Mouse (Mus musculus): ENCODE measurements around the gene Siva1. TPM values are rescaled to one million over a fixed set of nuclear protein-coding genes. Genes with fewer than 3 reads are reported as not detected.
A peak's percentile ranks its signal among the peaks of the same experiment; 100 is the strongest.

Siva1 gene
- polyA plus RNA-seq, 1 experiment from 2014 or later = 89.5 TPM

- Histone ChIP-seq H3K9me3 (replicated peaks; ENCODE audit: control insufficient read depth, low read length) (no peaks in the 10 kb centered on the region), H3K4me1 (ENCODE audit: control insufficient read depth, low read depth, low read length) (peaks cover 30% of the 10 kb centered on the region), H3K27ac (ENCODE audit: low read length) (no peak overlapping the region), H3K4me2 (ENCODE audit: low read depth, low read length) (no peak overlapping the region), H3K27me3 (ENCODE audit: control insufficient read depth, insufficient read depth, low read depth, low read length) (peaks cover 46% of the 10 kb centered on the region), H3K4me3 (ENCODE audit: low read depth, low read length) (no peak overlapping the region), H3K36me3 (ENCODE audit: control insufficient read depth, insufficient read depth) (no peaks in the 10 kb centered on the region), H3K9ac (ENCODE audit: low read depth, low read length) (no peak overlapping the region)
- ATAC-seq (ENCODE audit: low read depth) = no peak
- WGBS (ENCODE audit: insufficient replicate concordance) = 48% methylated on average over 5 of the region's 5 CpGs
Observed at GRCm38 (mm10) chr12:112677076-112677475, 32.6 kb downstream of the Siva1 start.

- H3K4me3 ChIP-seq (ENCODE audit: low read depth, low read length) = peak overlapping the region; percentile 68
- no peak overlapping the region for H3K27ac ChIP-seq (ENCODE audit: low read length)
- ATAC-seq (ENCODE audit: low read depth) = no peak
- H3K9ac ChIP-seq (ENCODE audit: low read depth, low read length) = peak overlapping the region; percentile 54
- H3K4me1 ChIP-seq (ENCODE audit: control insufficient read depth, low read depth, low read length) = peaks cover 20% of the 10 kb centered on the region
- peak overlapping the region; percentile 86 for H3K4me2 ChIP-seq (ENCODE audit: low read depth, low read length)
- no peaks in the 10 kb centered on the region for H3K36me3 ChIP-seq (ENCODE audit: control insufficient read depth, insufficient read depth)
- H3K9me3 ChIP-seq (replicated peaks; ENCODE audit: control insufficient read depth, low read length) = no peaks in the 10 kb centered on the region
- peaks cover 46% of the 10 kb centered on the region for H3K27me3 ChIP-seq (ENCODE audit: control insufficient read depth, insufficient read depth, low read depth, low read length)
- WGBS (ENCODE audit: insufficient replicate concordance) = 27% methylated on average over 19 of the region's 19 CpGs
Observed at GRCm38 (mm10) chr12:112677943-112678554, 33.6 kb downstream of the Siva1 start.

- no peaks in the 10 kb centered on the region for H3K36me3 ChIP-seq (ENCODE audit: control insufficient read depth, insufficient read depth)
- H3K9me3 ChIP-seq (replicated peaks; ENCODE audit: control insufficient read depth, low read length) = no peaks in the 10 kb centered on the region
- H3K27ac ChIP-seq (ENCODE audit: low read length) = no peak within 1 kb of the TSS
- ATAC-seq (ENCODE audit: low read depth) = peak; percentile 19; the same call in 1 of the 2 replicates
- WGBS (ENCODE audit: insufficient replicate concordance) = under 1% methylated on average over 59 of the region's 60 CpGs
- peak within 1 kb of the TSS; percentile 68 for H3K4me3 ChIP-seq (ENCODE audit: low read depth, low read length)
- H3K27me3 ChIP-seq (ENCODE audit: control insufficient read depth, insufficient read depth, low read depth, low read length) = peaks cover 46% of the 10 kb centered on the region
- peaks cover 15% of the 10 kb centered on the region for H3K4me1 ChIP-seq (ENCODE audit: control insufficient read depth, low read depth, low read length)
- peak within 1 kb of the TSS; percentile 86 for H3K4me2 ChIP-seq (ENCODE audit: low read depth, low read length)
- H3K9ac ChIP-seq (ENCODE audit: low read depth, low read length) = peak within 1 kb of the TSS; percentile 54
Observed at GRCm38 (mm10) chr12:112678555-112679026, 34.1 kb downstream of the Siva1 start, which contains the start of gene Zbtb42. Gene Zbtb42, plus strand, starts transcription at chr12:112678828.

- H3K9ac ChIP-seq (ENCODE audit: low read depth, low read length) = peak overlapping the region; percentile 54
- no peak overlapping the region for H3K27ac ChIP-seq (ENCODE audit: low read length)
- H3K9me3 ChIP-seq (replicated peaks; ENCODE audit: control insufficient read depth, low read length) = no peaks in the 10 kb centered on the region
- peak overlapping the region; percentile 86 for H3K4me2 ChIP-seq (ENCODE audit: low read depth, low read length)
- H3K4me1 ChIP-seq (ENCODE audit: control insufficient read depth, low read depth, low read length) = peaks cover 12% of the 10 kb centered on the region
- no peaks in the 10 kb centered on the region for H3K36me3 ChIP-seq (ENCODE audit: control insufficient read depth, insufficient read depth)
- H3K4me3 ChIP-seq (ENCODE audit: low read depth, low read length) = peak overlapping the region; percentile 68
- 5% methylated on average over 69 of the region's 87 CpGs for whole genome bisulfite sequencing (ENCODE audit: insufficient replicate concordance)
- peak; percentile 9; the same call in 1 of the 2 replicates for ATAC-seq (ENCODE audit: low read depth)
- peaks cover 46% of the 10 kb centered on the region for H3K27me3 ChIP-seq (ENCODE audit: control insufficient read depth, insufficient read depth, low read depth, low read length)
Observed at GRCm38 (mm10) chr12:112679027-112679996, 34.8 kb downstream of the Siva1 start.

GRCm38 (mm10) chr12:112683351-112683750, 38.9 kb downstream of the Siva1 start:
- no peak overlapping the region for H3K4me2 ChIP-seq (ENCODE audit: low read depth, low read length)
- H3K9me3 ChIP-seq (replicated peaks; ENCODE audit: control insufficient read depth, low read length) = no peaks in the 10 kb centered on the region
- peaks cover 34% of the 10 kb centered on the region for H3K27me3 ChIP-seq (ENCODE audit: control insufficient read depth, insufficient read depth, low read depth, low read length)
- H3K36me3 ChIP-seq (ENCODE audit: control insufficient read depth, insufficient read depth) = no peaks in the 10 kb centered on the region
- WGBS (ENCODE audit: insufficient replicate concordance) = 63% methylated on average over 7 of the region's 7 CpGs
- ATAC-seq (ENCODE audit: low read depth) = no peak
- H3K4me3 ChIP-seq (ENCODE audit: low read depth, low read length) = no peak overlapping the region
- H3K27ac ChIP-seq (ENCODE audit: low read length) = no peak overlapping the region
- H3K4me1 ChIP-seq (ENCODE audit: control insufficient read depth, low read depth, low read length) = peaks cover 2% of the 10 kb centered on the region
- H3K9ac ChIP-seq (ENCODE audit: low read depth, low read length) = no peak overlapping the region

- 14% methylated on average over 15 of the region's 15 CpGs for WGBS (ENCODE audit: insufficient replicate concordance)
- H3K36me3 ChIP-seq (ENCODE audit: control insufficient read depth, insufficient read depth) = no peaks in the 10 kb centered on the region
- no peaks in the 10 kb centered on the region for H3K9me3 ChIP-seq (replicated peaks; ENCODE audit: control insufficient read depth, low read length)
- no peak overlapping the region for H3K27ac ChIP-seq (ENCODE audit: low read length)
- ATAC-seq (ENCODE audit: low read depth) = no peak
- no peak overlapping the region for H3K4me2 ChIP-seq (ENCODE audit: low read depth, low read length)
- peaks cover 6% of the 10 kb centered on the region; the same call in 1 of the 2 replicates for H3K27me3 ChIP-seq (ENCODE audit: control insufficient read depth, insufficient read depth, low read depth, low read length)
- no peak overlapping the region for H3K9ac ChIP-seq (ENCODE audit: low read depth, low read length)
- H3K4me3 ChIP-seq (ENCODE audit: low read depth, low read length) = no peak overlapping the region
- H3K4me1 ChIP-seq (ENCODE audit: control insufficient read depth, low read depth, low read length) = peaks cover 11% of the 10 kb centered on the region
Observed at GRCm38 (mm10) chr12:112688458-112688857, 44.0 kb downstream of the Siva1 start.

- Histone ChIP-seq H3K36me3 (ENCODE audit: control insufficient read depth, insufficient read depth) (no peaks in the 10 kb centered on the region), H3K27me3 (ENCODE audit: control insufficient read depth, insufficient read depth, low read depth, low read length) (peaks cover 1% of the 10 kb centered on the region; the same call in 1 of the 2 replicates), H3K4me3 (ENCODE audit: low read depth, low read length) (peak overlapping the region; percentile 72), H3K27ac (ENCODE audit: low read length) (peak overlapping the region; percentile 57), H3K9ac (ENCODE audit: low read depth, low read length) (peak overlapping the region; percentile 84), H3K9me3 (replicated peaks; ENCODE audit: control insufficient read depth, low read length) (no peaks in the 10 kb centered on the region), H3K4me2 (ENCODE audit: low read depth, low read length) (peak overlapping the region; percentile 89), H3K4me1 (ENCODE audit: control insufficient read depth, low read depth, low read length) (peaks cover 15% of the 10 kb centered on the region)
- WGBS (ENCODE audit: insufficient replicate concordance) = 2% methylated on average over 54 of the region's 54 CpGs
- ATAC-seq (ENCODE audit: low read depth) = peak; percentile 96
Observed at GRCm38 (mm10) chr12:112693185-112694126, 49.0 kb downstream of the Siva1 start.

- WGBS (ENCODE audit: insufficient replicate concordance) = 64% methylated on average over 10 of the region's 10 CpGs
- H3K4me3 ChIP-seq (ENCODE audit: low read depth, low read length) = peak overlapping the region; percentile 72; the same call in 1 of the 2 replicates
- H3K9ac ChIP-seq (ENCODE audit: low read depth, low read length) = peak overlapping the region; percentile 84; the same call in 1 of the 2 replicates
- ATAC-seq (ENCODE audit: low read depth) = no peak
- no peaks in the 10 kb centered on the region for H3K36me3 ChIP-seq (ENCODE audit: control insufficient read depth, insufficient read depth)
- H3K27me3 ChIP-seq (ENCODE audit: control insufficient read depth, insufficient read depth, low read depth, low read length) = no peaks in the 10 kb centered on the region
- peak overlapping the region; percentile 89 for H3K4me2 ChIP-seq (ENCODE audit: low read depth, low read length)
- H3K4me1 ChIP-seq (ENCODE audit: control insufficient read depth, low read depth, low read length) = peaks cover 15% of the 10 kb centered on the region
- H3K27ac ChIP-seq (ENCODE audit: low read length) = no peak overlapping the region
- no peaks in the 10 kb centered on the region for H3K9me3 ChIP-seq (replicated peaks; ENCODE audit: control insufficient read depth, low read length)
Observed at GRCm38 (mm10) chr12:112694127-112694475, 49.6 kb downstream of the Siva1 start.

Data from liver, embryonic 16.5 days (tissue).